In the genomic region with DNA sequence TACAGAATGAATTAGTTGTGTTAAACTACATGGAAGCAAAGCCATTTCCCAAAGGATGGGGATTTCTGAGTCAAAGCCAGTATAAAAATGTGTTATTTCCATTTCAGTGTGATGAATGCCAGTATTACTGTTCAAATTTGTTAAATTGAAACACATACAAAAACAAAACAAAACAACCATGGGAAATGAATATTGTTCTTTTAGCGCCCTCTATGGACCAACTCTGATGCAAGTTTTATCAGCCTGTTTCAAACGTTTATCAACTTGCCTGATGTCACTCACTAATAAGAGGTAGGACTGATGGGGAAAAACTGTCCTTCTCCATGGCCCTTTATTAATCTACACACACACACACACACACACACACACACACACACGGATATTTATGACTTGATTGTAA, we compare ENCODE assay signal across 8 mouse cellular contexts. TPM values are rescaled to one million over a fixed set of nuclear protein-coding genes. Genes with fewer than 3 reads are reported as not detected.
A peak's percentile ranks its signal among the peaks of the same experiment; 100 is the strongest.
DNase-seq lines count a peak whose midpoint lies in the region.

No protein-coding gene starts in this region.

- DNase-seq in cerebellum, adult 9-10 months, result peak; percentile 59
- DNase-seq in cerebellum, adult 11-12 months, result no peak
- DNase-seq in kidney, postnatal 14 days, result peak; percentile 31
- DNase-seq in kidney, adult 18-20 months, result no peak
- peak; percentile 69 for DNase-seq in 416B (ENCODE audit: low read depth)
- DNase-seq in c-Kit-positive CD71-positive TER-119-negative erythroid progenitor cells, embryonic 14.5 days (ENCODE audit: low read depth), result peak; percentile 29
- no peak for DNase-seq in adrenal gland, adult 18-20 months (ENCODE audit: low spot score in 2 of 2)
- no peak for DNase-seq in spleen, postnatal 36 days (ENCODE audit: low spot score in 2 of 2)

RNA-seq across cellular contexts. Expression of gene Drd1, which starts 7.8 kb away (rescaled TPM):
- total RNA-seq in adrenal gland, adult 18-20 months (2021), result not detected

RNA-seq across cellular contexts. Expression of gene Sfxn1, which starts 8.4 kb away (rescaled TPM):
- total RNA-seq in adrenal gland, adult 18-20 months (2021), result 10 to 100 TPM; 52.2 to 62.6 TPM

Comparison
In these comparisons a context has a peak if more than half of its experiments do, and no peak if none do; other contexts are left out.
1. DNase-seq: peak in cerebellum, adult 9-10 months (single experiment), kidney, postnatal 14 days (single experiment), 416B (single experiment) and c-Kit-positive CD71-positive TER-119-negative erythroid progenitor cells, embryonic 14.5 days (single experiment); none in cerebellum, adult 11-12 months (single experiment), kidney, adult 18-20 months (single experiment), adrenal gland, adult 18-20 months (0 of 2) and spleen, postnatal 36 days (0 of 2).